Mouse (Mus musculus) limb, embryonic 11.5 days (tissue): ENCODE measurements around the gene Mlf1. TPM values are rescaled to one million over a fixed set of nuclear protein-coding genes. Genes with fewer than 3 reads are reported as not detected.

ENCODE experiments used
- ATAC-seq: fragments of 200-750 bp; cut with Nextera tagmentation; 2 replicates; pipeline ENCODE4 v1.8.0; 2017; ENCODE audit warnings: low read depth; ENCODE audit not compliant: insufficient number of reproducible peaks, low FRiP score, low TSS enrichment
- DNase-seq: peaks from one replicate; pipeline ENCODE4 v3.0.0-alpha.2; 2015; ENCODE audit warnings: low spot score
- H3K27ac ChIP-seq: fragments of 300-500 bp; sonication (generic); replicated peaks from 2 replicates; pipeline ENCODE4 v1.5.1; 2014; ENCODE audit warnings: low read depth, mild to moderate bottlenecking, low read length
- H3K27me3 ChIP-seq: fragments of 300-500 bp; sonication (generic); 2 replicates; pipeline ENCODE4 v1.6.1; 2014; ENCODE audit warnings: mild to moderate bottlenecking, low read length, mixed read lengths; ENCODE audit not compliant: control insufficient read depth, insufficient read depth
- H3K36me3 ChIP-seq: fragments of 300-500 bp; sonication (generic); 2 replicates; pipeline ENCODE4 v1.6.1; 2014; ENCODE audit warnings: mild to moderate bottlenecking, low read length, moderate library complexity, mixed read lengths; ENCODE audit not compliant: control insufficient read depth, insufficient read depth
- H3K4me1 ChIP-seq: fragments of 300-500 bp; sonication (generic); 2 replicates; pipeline ENCODE4 v1.6.1; 2014; ENCODE audit warnings: low read length, mixed read lengths; ENCODE audit not compliant: control insufficient read depth, insufficient read depth
- H3K4me2 ChIP-seq: fragments of 300-500 bp; sonication (generic); 2 replicates; pipeline ENCODE4 v1.6.1; 2014; ENCODE audit warnings: low read depth, mild to moderate bottlenecking, moderate library complexity; ENCODE audit not compliant: severe bottlenecking
- H3K4me3 ChIP-seq: fragments of 300-500 bp; sonication (generic); 2 replicates; pipeline ENCODE4 v1.5.1; 2014; ENCODE audit warnings: low read depth, low read length
- H3K9ac ChIP-seq: fragments of 300-500 bp; sonication (generic); 2 replicates; pipeline ENCODE4 v1.6.1; 2014; ENCODE audit warnings: mild to moderate bottlenecking, low read length
- H3K9me3 ChIP-seq: fragments of 300-500 bp; sonication (generic); 2 replicates; pipeline ENCODE4 v1.6.1; 2016; ENCODE audit warnings: low read length; ENCODE audit not compliant: control insufficient read depth
- WGBS: fragments of 180-500 bp; shearing (Covaris S2); extraction: QIAGEN DNeasy Blood & Tissue Kit; methylation state at CpG from one replicate; pipeline ENCODE4 v1.1.7; 2014; 5-methylcytosine and 5-hydroxymethylcytosine counted together
- polyA plus RNA-seq: library from polyadenylated mRNA; unstranded; fragments of >200 nt; fragmentation: Nextera tagmentation; extraction: Ambion mirVana; gene quantifications from 2 replicates; pipeline ENCODE4 v1.2.1, GENCODE M21; 2014

Gene Mlf1
- polyA plus RNA-seq, 1 experiment from 2014 or later: 26.3 TPM

DNA sequence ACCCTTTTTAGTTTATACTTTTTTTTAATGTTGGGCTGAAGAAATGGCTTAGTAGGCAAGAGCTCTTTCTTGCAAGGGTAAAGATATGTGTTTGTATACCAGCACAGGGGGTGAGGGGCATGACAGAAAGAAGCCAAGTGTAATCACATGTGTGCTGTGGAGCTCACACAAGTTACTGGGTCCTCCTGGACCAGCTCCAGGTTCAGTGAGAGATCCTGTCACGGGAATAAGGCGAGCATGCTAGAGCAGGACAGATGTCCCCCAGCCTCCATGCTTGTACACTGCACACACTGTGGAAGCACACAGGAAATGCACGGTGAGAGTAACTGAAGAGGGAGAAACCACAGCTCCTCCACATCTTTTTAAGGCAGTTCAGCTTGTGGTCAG, 21.1 kb upstream of the Mlf1 start:
- Histone ChIP-seq H3K9me3 (no peaks in the 10 kb centered on the region), H3K4me2 (no peak overlapping the region), H3K9ac (no peak overlapping the region), H3K27ac (no peak overlapping the region), H3K27me3 (no peaks in the 10 kb centered on the region), H3K36me3 (no peaks in the 10 kb centered on the region), H3K4me3 (no peak overlapping the region), H3K4me1 (no peaks in the 10 kb centered on the region)
- WGBS: 89% methylated on average over 3 of the region's 3 CpGs
- DNase-seq (no peak), ATAC-seq (no peak)

DNA sequence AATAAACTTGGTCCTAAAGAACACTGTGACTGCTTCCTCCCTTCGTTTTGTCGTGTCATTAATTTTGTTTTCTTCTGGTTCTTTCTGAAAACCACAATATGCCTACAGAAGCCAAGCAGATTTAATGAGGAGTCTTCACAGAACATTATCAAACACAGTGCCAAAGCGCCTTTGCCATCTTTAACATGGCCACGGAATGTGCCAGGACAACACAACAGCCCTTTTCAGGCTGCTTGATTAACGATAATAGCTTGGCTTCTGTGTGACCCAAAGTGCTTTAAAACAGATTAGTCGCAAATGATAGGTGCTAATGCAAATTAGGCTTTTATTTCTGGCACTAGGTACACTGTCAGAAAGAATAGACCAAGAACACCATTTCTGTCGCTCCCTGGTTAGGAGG, 15.5 kb upstream of the Mlf1 start:
- H3K4me2 ChIP-seq: no peak overlapping the region
- H3K9me3 ChIP-seq: no peaks in the 10 kb centered on the region
- H3K27ac ChIP-seq: no peak overlapping the region
- no peaks in the 10 kb centered on the region for H3K27me3 ChIP-seq
- ATAC-seq (no peak), DNase-seq (no peak)
- H3K9ac ChIP-seq: no peak overlapping the region
- no peaks in the 10 kb centered on the region for H3K36me3 ChIP-seq
- WGBS: 82% methylated on average over 7 of the region's 7 CpGs
- no peak overlapping the region for H3K4me3 ChIP-seq
- H3K4me1 ChIP-seq: no peaks in the 10 kb centered on the region

- no peaks in the 10 kb centered on the region for H3K4me1 ChIP-seq
- DNase-seq: no peak
- no peak overlapping the region for H3K27ac ChIP-seq
- no peak overlapping the region for H3K4me3 ChIP-seq
- no peaks in the 10 kb centered on the region for H3K36me3 ChIP-seq
- H3K9me3 ChIP-seq: no peaks in the 10 kb centered on the region
- no peak overlapping the region for H3K4me2 ChIP-seq
- H3K27me3 ChIP-seq: no peaks in the 10 kb centered on the region
- H3K9ac ChIP-seq: no peak overlapping the region
- no peak for ATAC-seq
- WGBS: 73% methylated on average over 4 of the region's 4 CpGs
Observed at GRCm38 (mm10) chr3:67366087-67366892, 7.6 kb upstream of the Mlf1 start.

GRCm38 (mm10) chr3:67367481-67367880, 6.4 kb upstream of the Mlf1 start:
- Histone ChIP-seq H3K36me3 (no peaks in the 10 kb centered on the region), H3K27ac (no peak overlapping the region), H3K9ac (no peak overlapping the region), H3K27me3 (no peaks in the 10 kb centered on the region; the same call in 1 of the 2 replicates), H3K4me1 (no peaks in the 10 kb centered on the region), H3K4me3 (no peak overlapping the region), H3K4me2 (no peak overlapping the region), H3K9me3 (no peaks in the 10 kb centered on the region)
- no peak for DNase-seq
- 54% methylated on average over 6 of the region's 6 CpGs for WGBS
- ATAC-seq: no peak

DNA sequence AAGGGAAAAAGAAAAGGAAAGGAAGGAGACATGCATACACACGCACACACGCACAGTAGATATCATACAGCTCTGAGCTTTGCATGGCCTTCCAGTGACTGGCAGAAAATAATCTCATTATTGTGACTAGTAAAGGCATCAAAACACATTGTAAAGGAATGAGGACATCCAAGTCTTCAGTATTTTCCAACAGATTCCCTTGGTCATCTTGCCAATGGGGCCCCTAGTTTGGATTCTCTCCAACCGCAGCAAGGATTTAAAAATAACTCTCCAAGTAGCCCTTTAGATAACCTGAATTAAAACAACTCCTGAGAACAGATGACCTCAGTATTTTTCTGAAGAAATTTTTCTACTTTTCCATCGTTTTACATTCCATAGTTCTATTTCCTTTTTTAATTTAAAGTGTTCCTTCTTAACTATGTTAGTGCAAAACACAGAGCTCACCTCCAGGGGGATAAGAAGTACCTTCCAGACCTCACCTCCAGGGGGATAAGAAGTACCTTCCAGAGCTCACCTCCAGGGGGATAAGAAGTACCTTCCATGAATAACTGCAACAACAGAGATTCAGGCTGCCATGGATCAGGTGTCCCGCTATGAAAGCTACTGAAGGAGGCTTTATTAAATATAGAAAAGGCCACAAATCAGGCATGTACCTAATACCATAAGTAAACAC, 4.4 kb upstream of the Mlf1 start:
- H3K4me1 ChIP-seq: no peaks in the 10 kb centered on the region
- H3K4me2 ChIP-seq: no peak overlapping the region
- no peaks in the 10 kb centered on the region for H3K9me3 ChIP-seq
- no peak for ATAC-seq
- DNase-seq: no peak
- H3K36me3 ChIP-seq: no peaks in the 10 kb centered on the region
- H3K4me3 ChIP-seq: no peak overlapping the region
- H3K27ac ChIP-seq: no peak overlapping the region
- no peak overlapping the region for H3K9ac ChIP-seq
- WGBS: 84% methylated on average over 5 of the region's 5 CpGs
- H3K27me3 ChIP-seq: no peaks in the 10 kb centered on the region; the same call in 1 of the 2 replicates

DNA sequence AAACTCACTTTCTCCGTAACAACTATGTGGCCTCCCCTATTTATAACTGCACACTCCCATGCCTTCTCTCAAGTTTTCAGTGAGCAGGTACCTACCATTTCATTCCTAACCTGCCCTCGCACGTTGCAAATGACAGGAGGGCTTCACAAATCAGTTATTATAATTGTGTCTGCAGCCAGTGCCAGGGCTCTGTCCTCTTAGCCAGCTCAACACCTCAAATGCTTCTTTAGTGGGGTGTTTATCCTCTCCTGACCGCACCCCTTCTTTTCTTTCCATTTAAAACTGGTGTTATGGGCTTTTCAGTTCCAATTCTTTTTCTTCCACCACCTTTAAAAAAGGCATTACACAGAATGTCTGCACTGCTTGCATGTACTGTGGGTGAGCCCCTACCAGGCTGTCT, 1.7 kb upstream of the Mlf1 start:
- H3K36me3 ChIP-seq: no peaks in the 10 kb centered on the region
- no peak overlapping the region for H3K27ac ChIP-seq
- 71% methylated on average over 4 of the region's 4 CpGs for WGBS
- no peak for ATAC-seq
- H3K4me1 ChIP-seq: no peaks in the 10 kb centered on the region
- DNase-seq: no peak
- no peak overlapping the region for H3K4me3 ChIP-seq
- H3K9me3 ChIP-seq: no peaks in the 10 kb centered on the region
- no peak overlapping the region for H3K9ac ChIP-seq
- no peaks in the 10 kb centered on the region; the same call in 1 of the 2 replicates for H3K27me3 ChIP-seq
- no peak overlapping the region for H3K4me2 ChIP-seq

DNA sequence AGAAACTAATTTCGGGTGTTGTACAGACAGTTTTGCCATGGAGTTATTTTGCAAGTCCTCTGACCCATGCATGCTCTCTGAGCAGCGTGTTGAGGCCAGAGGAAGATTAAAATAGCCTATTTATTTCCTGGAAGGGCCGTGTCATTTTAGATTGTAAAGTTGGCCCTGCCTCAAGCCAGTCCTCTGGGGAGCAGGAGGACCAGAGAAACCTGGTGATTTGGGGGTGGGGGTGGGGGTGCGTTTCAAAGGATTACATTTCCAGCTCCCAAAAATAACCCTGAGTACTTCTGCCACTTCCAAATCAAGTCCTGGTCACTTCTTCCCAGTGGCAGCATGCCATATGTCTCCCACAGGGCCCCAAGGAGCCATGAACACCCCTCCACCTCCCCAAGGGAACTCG, 1.1 kb upstream of the Mlf1 start:
- WGBS: 69% methylated on average over 5 of the region's 5 CpGs
- Histone ChIP-seq H3K9me3 (no peaks in the 10 kb centered on the region), H3K27ac (no peak overlapping the region), H3K4me3 (no peak overlapping the region), H3K27me3 (no peaks in the 10 kb centered on the region; the same call in 1 of the 2 replicates), H3K36me3 (no peaks in the 10 kb centered on the region), H3K9ac (no peak overlapping the region), H3K4me1 (no peaks in the 10 kb centered on the region), H3K4me2 (no peak overlapping the region)
- ATAC-seq (no peak), DNase-seq (no peak)

DNA sequence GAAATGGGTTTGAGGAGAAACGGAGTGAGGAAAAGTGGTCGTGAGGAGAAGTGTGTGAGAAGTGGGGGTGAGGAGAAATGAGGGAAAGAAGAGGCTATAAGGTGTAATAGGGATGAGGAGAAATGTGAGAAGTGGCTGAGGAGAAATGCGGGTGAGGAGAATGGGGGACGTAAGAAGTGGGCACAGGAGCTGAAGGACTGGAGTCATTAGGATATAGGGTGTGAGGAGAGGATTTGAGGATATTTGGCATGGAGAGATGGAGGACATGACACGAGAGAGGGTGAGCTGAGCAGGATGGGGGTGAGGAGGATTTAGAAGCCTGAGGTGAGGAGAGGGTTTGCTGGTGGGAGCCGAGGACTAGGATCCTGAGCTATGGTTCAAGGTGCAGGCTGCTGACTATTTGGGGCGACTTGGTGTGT, 472 bp downstream of the Mlf1 start:
- peak; percentile 17; the same call in 1 of the 2 replicates for ATAC-seq
- no peaks in the 10 kb centered on the region for H3K4me1 ChIP-seq

More for the DNA sequence above, 472 bp downstream of the Mlf1 start:
- Histone ChIP-seq H3K4me3 (peak overlapping the region; percentile 47), H3K36me3 (no peaks in the 10 kb centered on the region), H3K27ac (no peak overlapping the region), H3K4me2 (peak overlapping the region; percentile 81), H3K27me3 (no peaks in the 10 kb centered on the region; the same call in 1 of the 2 replicates), H3K9ac (peak overlapping the region; percentile 53), H3K9me3 (no peaks in the 10 kb centered on the region)
- WGBS: 39% methylated on average over 7 of the region's 7 CpGs
- DNase-seq: peak; percentile 21
